Mouse (Mus musculus) kidney, adult 2 months (tissue): ENCODE measurements at regions not wholly inside any gene's neighbourhood (a gene's known extent, or its start where the extent isn't known, plus 50 kb on each side); places are given as distances from the start of the nearest gene placed in this dataset.

Experiments
- DNase-seq: peaks from one replicate; pipeline ENCODE4 v3.0.0; 2021
- H3K27ac ChIP-seq: fragments of 200-500 bp; 2 replicates; pipeline ENCODE4 v1.5.1; 2012; ENCODE audit warnings: low read depth, low read length, control low read depth, inconsistent platforms; ENCODE audit not compliant: insufficient read depth
- H3K27me3 ChIP-seq: fragments of 200-500 bp; replicated peaks from 2 replicates; pipeline ENCODE4 v1.6.1; 2012; ENCODE audit warnings: mild to moderate bottlenecking, moderate library complexity, low read length, inconsistent platforms; ENCODE audit not compliant: control insufficient read depth, insufficient read depth
- H3K36me3 ChIP-seq: fragments of 200-500 bp; 2 replicates; pipeline ENCODE4 v1.6.1; 2012; ENCODE audit warnings: mild to moderate bottlenecking, moderate library complexity, low read length, inconsistent platforms; ENCODE audit not compliant: control insufficient read depth, insufficient read depth
- H3K4me1 ChIP-seq: fragments of 200-500 bp; 2 replicates; pipeline ENCODE4 v1.6.1; 2011; ENCODE audit warnings: low read length; ENCODE audit not compliant: control insufficient read depth, insufficient read depth
- H3K4me3 ChIP-seq: fragments of 200-500 bp; 2 replicates; pipeline ENCODE4 v1.5.1; 2011; ENCODE audit warnings: mild to moderate bottlenecking, low read depth, low read length, control low read depth; ENCODE audit not compliant: insufficient read depth
- CTCF ChIP-seq: fragments of 200-500 bp; conservative IDR thresholded peaks from 2 replicates; pipeline ENCODE4 v1.5.1; 2011; ENCODE audit warnings: low read depth, mild to moderate bottlenecking, control low read depth, low read length, moderate library complexity, mixed read lengths; ENCODE audit not compliant: insufficient read depth, insufficient read length
- POLR2A ChIP-seq: fragments of 200-500 bp; IDR thresholded peaks from one replicate; pipeline ENCODE4 v1.6.1; 2011; ENCODE audit warnings: low read depth, low read length, control low read depth
- WGBS: fragments of 180-500 bp; shearing (Covaris S2); methylation state at CpG from one replicate; pipeline ENCODE4 v1.1.7; 2018; 5-methylcytosine and 5-hydroxymethylcytosine counted together

DNA sequence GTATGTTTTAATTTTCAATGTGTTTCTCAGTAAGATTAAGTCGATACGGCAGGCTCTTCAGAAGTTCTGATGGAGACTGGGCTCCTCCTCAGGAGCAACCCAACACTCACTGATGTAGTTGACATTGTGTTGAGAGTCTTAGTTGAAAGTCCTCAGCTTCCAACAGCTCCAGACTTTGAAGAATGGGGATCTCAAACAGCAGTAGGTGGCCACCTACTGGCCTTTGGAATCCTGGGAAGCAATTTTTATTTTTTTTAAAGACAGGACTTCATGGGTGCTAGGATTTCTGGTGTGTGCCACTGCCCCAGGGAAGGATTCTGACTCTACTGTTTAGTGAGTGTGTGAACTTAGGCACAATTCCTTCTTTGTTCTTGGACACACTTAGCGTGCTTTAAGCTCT, 225.9 kb upstream of the Tbc1d5 start:
- Histone ChIP-seq H3K36me3 (no peaks in the 10 kb centered on the region), H3K27ac (no peak overlapping the region), H3K4me1 (no peaks in the 10 kb centered on the region), H3K4me3 (no peak overlapping the region), H3K27me3 (no peaks in the 10 kb centered on the region)
- no peak for DNase-seq
- 84% methylated on average over 3 of the region's 3 CpGs for WGBS
- no peak for TF ChIP-seq CTCF
- no peak for TF ChIP-seq POLR2A

DNA sequence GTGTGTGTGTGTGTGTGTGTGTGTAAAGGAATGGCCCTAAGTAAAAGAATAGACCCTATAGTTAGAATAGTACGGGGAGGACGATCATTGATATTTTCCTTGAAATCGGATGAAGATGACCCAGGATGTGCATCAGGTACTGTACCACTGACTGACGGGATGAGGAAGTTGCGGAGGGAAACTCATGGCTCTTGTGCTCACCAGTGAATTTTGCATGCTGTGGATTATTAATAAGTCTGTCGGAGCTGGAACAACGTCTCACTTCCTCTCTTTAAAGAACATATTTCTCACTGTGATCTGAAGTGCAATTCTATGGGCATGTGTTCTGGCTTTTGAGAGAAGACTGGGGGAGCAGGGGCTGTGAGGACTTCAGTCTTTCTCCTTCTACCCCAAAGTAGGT, 218.8 kb upstream of the Tbc1d5 start:
- H3K27me3 ChIP-seq, result no peaks in the 10 kb centered on the region; the same call in 1 of the 2 replicates
- no peak overlapping the region for H3K27ac ChIP-seq
- no peak overlapping the region for H3K4me3 ChIP-seq
- no peaks in the 10 kb centered on the region for H3K4me1 ChIP-seq
- H3K36me3 ChIP-seq, result no peaks in the 10 kb centered on the region
- WGBS, result 70% methylated on average over 7 of the region's 7 CpGs
- DNase-seq, result no peak
- TF ChIP-seq POLR2A, result no peak
- no peak for TF ChIP-seq CTCF

DNA sequence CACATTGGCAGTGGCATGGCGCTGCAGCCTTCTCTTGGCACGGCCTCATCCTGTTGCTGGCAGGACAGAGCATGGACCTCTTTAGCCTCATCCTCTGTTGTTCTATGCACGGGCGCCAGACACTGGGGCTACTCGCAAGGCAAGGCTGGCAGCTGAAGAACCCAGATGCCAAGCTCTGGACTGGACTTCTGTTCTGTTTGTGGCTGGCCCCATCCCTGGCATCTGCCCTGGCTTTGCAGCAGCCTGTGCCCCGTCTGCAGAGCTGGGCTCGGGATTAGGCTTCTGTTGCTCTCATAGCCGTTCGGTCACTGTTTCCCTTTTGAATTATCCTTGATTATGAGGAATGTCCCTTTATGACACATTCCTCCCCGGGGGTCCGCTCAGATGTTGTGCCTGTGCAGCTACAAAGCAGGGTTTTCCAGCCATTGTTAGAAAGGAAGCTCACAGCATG, 214.6 kb upstream of the Tbc1d5 start:
- no peaks in the 10 kb centered on the region for H3K36me3 ChIP-seq
- no peak overlapping the region for H3K4me3 ChIP-seq
- no peaks in the 10 kb centered on the region; the same call in 1 of the 2 replicates for H3K27me3 ChIP-seq
- H3K27ac ChIP-seq, result no peak overlapping the region
- no peak for DNase-seq
- H3K4me1 ChIP-seq, result no peaks in the 10 kb centered on the region
- no peak for TF ChIP-seq POLR2A
- TF ChIP-seq CTCF, result no peak
- 65% methylated on average over 11 of the region's 11 CpGs for WGBS

DNA sequence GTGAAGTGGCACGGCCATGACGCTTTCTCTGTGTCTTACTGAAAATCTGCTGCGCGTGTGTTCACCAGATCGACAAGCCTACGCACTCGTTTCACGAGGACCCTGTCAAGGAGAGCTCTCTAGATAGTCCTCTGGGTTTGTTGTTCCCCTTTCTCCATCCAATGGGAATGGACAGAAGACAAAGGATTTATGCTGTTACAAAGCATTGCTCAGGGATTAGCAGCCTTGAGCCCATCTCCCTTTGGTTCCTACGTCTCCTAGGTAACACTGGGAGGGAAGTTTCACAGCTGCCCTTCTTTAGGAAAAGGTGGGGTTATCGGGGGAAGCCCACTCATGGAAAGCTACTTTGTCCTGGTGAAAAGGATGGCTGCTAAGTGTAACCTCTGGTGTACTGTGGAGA, 212.7 kb upstream of the Tbc1d5 start:
- 93% methylated on average over 10 of the region's 10 CpGs for WGBS
- Histone ChIP-seq H3K27ac (no peak overlapping the region), H3K27me3 (no peaks in the 10 kb centered on the region; the same call in 1 of the 2 replicates), H3K36me3 (no peaks in the 10 kb centered on the region), H3K4me3 (no peak overlapping the region), H3K4me1 (no peaks in the 10 kb centered on the region)
- DNase-seq, result no peak
- TF ChIP-seq POLR2A, result no peak
- TF ChIP-seq CTCF, result no peak

DNA sequence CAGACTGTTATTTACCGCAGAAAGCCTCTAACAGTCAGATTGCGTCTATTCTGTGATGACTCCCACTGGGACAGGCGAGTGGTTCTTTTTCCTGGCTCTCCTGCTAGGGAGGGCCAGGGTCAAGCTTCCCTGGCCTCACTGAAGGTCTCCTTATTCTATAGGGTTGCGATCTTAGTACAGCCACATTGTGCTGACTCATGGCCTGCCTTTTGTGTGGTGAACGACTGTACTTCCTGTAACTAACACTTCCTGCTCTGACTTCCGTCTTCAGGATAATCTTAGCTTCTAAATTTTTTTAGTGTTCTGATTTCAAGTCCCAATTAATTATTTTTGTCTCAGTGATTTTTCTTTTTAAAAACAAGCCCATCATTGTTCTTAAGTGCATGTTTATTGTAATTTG, 203.4 kb upstream of the Tbc1d5 start:
- no peaks in the 10 kb centered on the region for H3K36me3 ChIP-seq
- no peaks in the 10 kb centered on the region for H3K4me1 ChIP-seq
- no peaks in the 10 kb centered on the region for H3K27me3 ChIP-seq
- TF ChIP-seq CTCF (no peak), POLR2A (no peak)
- no peak overlapping the region for H3K4me3 ChIP-seq
- WGBS, result 66% methylated on average over 6 of the region's 6 CpGs
- no peak overlapping the region for H3K27ac ChIP-seq
- no peak for DNase-seq

DNA sequence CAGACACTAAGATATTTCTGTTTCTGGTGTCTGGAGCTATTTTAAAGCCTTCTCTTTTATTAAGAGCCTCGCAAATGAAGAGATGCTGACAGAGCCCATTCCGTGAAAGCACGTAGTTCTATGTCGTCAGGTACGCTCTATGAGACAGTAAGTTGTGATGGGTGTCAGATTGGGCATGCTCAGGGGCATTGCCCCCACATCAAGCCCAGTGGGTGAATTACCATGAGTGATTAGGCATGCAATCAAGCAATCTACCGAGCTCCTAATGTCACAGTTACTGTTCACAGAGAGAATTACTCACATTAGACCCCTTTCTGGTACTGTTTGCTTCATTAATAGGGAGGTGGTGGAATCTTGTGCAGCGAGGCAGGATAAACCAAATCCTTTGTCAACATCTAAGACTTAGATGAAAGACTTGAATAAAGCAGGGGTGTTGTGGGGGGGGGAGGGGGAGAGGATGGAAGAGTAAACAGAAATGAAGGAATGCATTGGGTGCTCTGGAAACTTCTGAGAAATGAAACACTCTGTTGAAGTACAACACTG, 192.9 kb upstream of the Tbc1d5 start:
- no peak for DNase-seq
- H3K27me3 ChIP-seq, result no peaks in the 10 kb centered on the region; the same call in 1 of the 2 replicates
- TF ChIP-seq CTCF, result no peak
- no peak for TF ChIP-seq POLR2A
- no peaks in the 10 kb centered on the region for H3K36me3 ChIP-seq
- WGBS, result 50% methylated on average over 7 of the region's 7 CpGs
- H3K27ac ChIP-seq, result no peak overlapping the region
- H3K4me1 ChIP-seq, result no peaks in the 10 kb centered on the region
- H3K4me3 ChIP-seq, result no peak overlapping the region

DNA sequence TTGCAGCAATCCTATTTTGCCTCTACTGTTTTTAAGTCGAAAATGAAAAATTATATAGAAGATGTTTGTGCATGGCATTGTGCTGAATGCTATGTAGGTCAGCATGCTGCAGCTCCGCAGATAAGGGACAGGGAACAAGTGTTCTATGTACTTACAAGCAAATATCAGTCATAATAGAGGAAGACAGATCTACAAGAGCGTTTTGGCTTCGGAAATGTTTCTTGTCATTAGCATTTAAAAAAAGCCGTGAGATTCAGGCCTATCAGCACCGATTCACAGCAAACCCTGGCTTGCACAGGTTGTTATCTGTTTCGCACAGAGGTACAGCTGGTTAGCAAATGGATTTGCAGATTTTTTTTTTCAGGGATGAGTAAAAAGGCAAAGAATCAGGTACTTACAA, 191.8 kb upstream of the Tbc1d5 start:
- TF ChIP-seq CTCF (no peak), POLR2A (no peak)
- Histone ChIP-seq H3K27ac (no peak overlapping the region), H3K4me3 (no peak overlapping the region), H3K36me3 (no peaks in the 10 kb centered on the region), H3K27me3 (no peaks in the 10 kb centered on the region; the same call in 1 of the 2 replicates), H3K4me1 (no peaks in the 10 kb centered on the region)
- WGBS, result 94% methylated on average over 7 of the region's 7 CpGs
- DNase-seq, result no peak

DNA sequence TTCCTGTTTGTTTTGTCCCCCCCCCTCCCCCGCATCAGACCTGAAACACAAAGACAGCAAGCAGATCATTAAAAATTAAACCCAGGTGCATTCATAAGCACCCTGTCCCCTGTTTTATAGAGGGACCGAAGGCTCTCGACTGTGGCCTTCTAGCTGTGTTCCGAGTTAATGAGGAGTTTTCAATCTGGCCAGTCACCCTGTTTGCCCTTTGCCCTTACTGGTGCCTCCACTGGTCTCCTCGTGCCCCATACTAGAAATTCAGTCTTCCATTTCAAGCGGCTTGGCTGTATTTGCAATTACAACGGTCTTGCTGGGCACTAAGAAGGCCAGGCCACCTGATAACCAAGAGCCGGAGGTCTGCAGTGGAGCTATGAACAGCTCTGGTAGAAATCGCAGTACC, 190.9 kb upstream of the Tbc1d5 start:
- peak; percentile 23 for DNase-seq
- no peak for TF ChIP-seq POLR2A
- no peak for TF ChIP-seq CTCF
- Histone ChIP-seq H3K27me3 (no peaks in the 10 kb centered on the region; the same call in 1 of the 2 replicates), H3K27ac (no peak overlapping the region), H3K4me3 (no peak overlapping the region), H3K4me1 (no peaks in the 10 kb centered on the region), H3K36me3 (no peaks in the 10 kb centered on the region)
- 31% methylated on average over 9 of the region's 9 CpGs for WGBS
